Mouse (Mus musculus): Measurements from ENCODE around the gene Tmem63b.

- TF ChIP-seq CTCF (IDR thresholded peaks at IDR 0.05; ENCODE audit: borderline replicate concordance, extremely low read depth, insufficient read depth, insufficient read length) (no peak), POLR2A (IDR thresholded peaks at IDR 0.05; ENCODE audit: borderline replicate concordance, extremely low read depth, insufficient read depth, insufficient read length, poor library complexity, severe bottlenecking) (no peak)
Observed at GRCm38 (mm10) chr17:45634033-45634432, 52.7 kb downstream of the Tmem63b start.
